Mouse (Mus musculus): ENCODE measurements around the gene Stx18. TPM values are rescaled to one million over a fixed set of nuclear protein-coding genes. Genes with fewer than 3 reads are reported as not detected.

The Stx18 gene
- polyA plus RNA-seq, 1 experiment from 2014 or later = 42.1 TPM

GRCm38 (mm10) chr5:38102945-38103344 is 64.4 kb downstream of the Stx18 start:
- Histone ChIP-seq H3K27me3 (no peaks in the 10 kb centered on the region), H3K9ac (replicated peaks) (no peak overlapping the region), H3K36me3 (peaks cover 25% of the 10 kb centered on the region), H3K4me3 (no peak overlapping the region), H3K4me2 (replicated peaks) (no peak overlapping the region), H3K4me1 (no peaks in the 10 kb centered on the region), H3K9me3 (no peaks in the 10 kb centered on the region), H3K27ac (replicated peaks) (no peak overlapping the region)
- ATAC-seq (ENCODE audit: low FRiP score, low read depth) = no peak
- 79% methylated on average over 2 of the region's 2 CpGs for WGBS

- 94% methylated on average over 14 of the region's 14 CpGs for WGBS
Measured at GRCm38 (mm10) chr5:38106080-38106697, 67.6 kb downstream of the Stx18 start.

DNA sequence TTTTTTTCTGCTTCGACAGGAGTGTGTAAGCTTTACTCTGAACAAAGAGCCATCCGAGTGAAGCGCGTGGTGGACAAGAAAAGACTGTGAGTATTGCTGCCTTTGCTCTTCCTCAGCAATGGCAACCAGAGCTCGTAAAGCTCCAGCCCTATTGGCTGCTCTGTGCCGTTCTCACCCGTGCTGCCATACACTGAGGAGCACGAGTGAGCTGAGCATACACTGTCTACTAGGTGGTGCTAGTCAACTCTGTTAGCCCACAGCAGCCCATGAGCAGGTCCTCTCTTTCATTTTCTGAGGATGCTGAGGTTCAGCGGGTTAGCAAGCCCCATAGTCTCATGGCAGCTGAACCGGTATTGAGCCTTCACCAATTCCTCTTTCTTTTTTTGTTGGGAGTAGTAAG is 68.3 kb downstream of the Stx18 start:
- Histone ChIP-seq H3K4me1 (no peaks in the 10 kb centered on the region), H3K27me3 (no peaks in the 10 kb centered on the region), H3K9me3 (no peaks in the 10 kb centered on the region), H3K4me3 (no peak overlapping the region), H3K4me2 (replicated peaks) (no peak overlapping the region), H3K27ac (replicated peaks) (no peak overlapping the region), H3K36me3 (peaks cover 35% of the 10 kb centered on the region), H3K9ac (replicated peaks) (no peak overlapping the region)
- 87% methylated on average over 10 of the region's 10 CpGs for WGBS
- ATAC-seq (ENCODE audit: low FRiP score, low read depth) = no peak

More at GRCm38 (mm10) chr5:38106080-38106697, 67.6 kb downstream of the Stx18 start:
- no peaks in the 10 kb centered on the region for H3K4me1 ChIP-seq
- no peaks in the 10 kb centered on the region for H3K9me3 ChIP-seq
- H3K27ac ChIP-seq (replicated peaks) = no peak overlapping the region
- no peak for ATAC-seq (ENCODE audit: low FRiP score, low read depth)
- no peaks in the 10 kb centered on the region for H3K27me3 ChIP-seq
- no peak overlapping the region for H3K9ac ChIP-seq (replicated peaks)
- H3K36me3 ChIP-seq = peaks cover 35% of the 10 kb centered on the region
- H3K4me2 ChIP-seq (replicated peaks) = no peak overlapping the region
- H3K4me3 ChIP-seq = no peak overlapping the region

GRCm38 (mm10) chr5:38114526-38114925 is 76.0 kb downstream of the Stx18 start:
- H3K9me3 ChIP-seq = no peaks in the 10 kb centered on the region
- H3K36me3 ChIP-seq = peaks cover 32% of the 10 kb centered on the region; the same call in 1 of the 2 replicates
- WGBS = 93% methylated on average over 2 of the region's 2 CpGs
- no peak overlapping the region for H3K4me2 ChIP-seq (replicated peaks)
- no peak overlapping the region for H3K27ac ChIP-seq (replicated peaks)
- no peak overlapping the region for H3K9ac ChIP-seq (replicated peaks)
- no peak for ATAC-seq (ENCODE audit: low FRiP score, low read depth)
- H3K4me3 ChIP-seq = no peak overlapping the region
- H3K27me3 ChIP-seq = no peaks in the 10 kb centered on the region
- H3K4me1 ChIP-seq = no peaks in the 10 kb centered on the region

- no peak overlapping the region for H3K4me3 ChIP-seq
- no peaks in the 10 kb centered on the region for H3K9me3 ChIP-seq
- H3K9ac ChIP-seq (replicated peaks) = no peak overlapping the region
- no peak overlapping the region for H3K27ac ChIP-seq (replicated peaks)
- H3K4me1 ChIP-seq = no peaks in the 10 kb centered on the region
- H3K4me2 ChIP-seq (replicated peaks) = no peak overlapping the region
- no peak for ATAC-seq (ENCODE audit: low FRiP score, low read depth)
- H3K36me3 ChIP-seq = peaks cover 21% of the 10 kb centered on the region; the same call in 1 of the 2 replicates
- H3K27me3 ChIP-seq = no peaks in the 10 kb centered on the region
- 81% methylated on average over 1 of the region's 1 CpGs for WGBS
Measured at GRCm38 (mm10) chr5:38117056-38117455, 78.5 kb downstream of the Stx18 start.

DNA sequence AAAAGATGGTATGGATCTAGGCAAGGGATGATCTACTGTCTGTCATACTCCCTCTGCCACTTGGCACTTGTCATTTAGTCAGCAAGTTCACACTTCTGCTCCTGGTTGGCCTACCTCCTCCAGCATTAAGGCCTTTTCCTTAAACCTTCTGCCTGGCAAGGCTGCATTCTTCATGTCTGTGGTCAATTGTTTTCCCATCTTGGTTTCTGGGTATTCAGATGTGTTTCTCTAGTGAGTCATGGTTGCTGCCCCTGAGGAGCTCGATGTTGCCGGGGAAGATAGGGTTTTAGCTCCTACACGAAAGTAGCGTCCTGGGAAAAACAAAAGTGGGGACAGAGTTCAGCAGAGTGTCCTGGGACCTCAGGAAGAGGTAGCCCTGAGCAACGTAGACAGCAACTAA is 80.7 kb downstream of the Stx18 start:
- Histone ChIP-seq H3K36me3 (peaks cover 21% of the 10 kb centered on the region; the same call in 1 of the 2 replicates), H3K4me1 (no peaks in the 10 kb centered on the region), H3K27ac (replicated peaks) (no peak overlapping the region), H3K9me3 (no peaks in the 10 kb centered on the region), H3K9ac (replicated peaks) (no peak overlapping the region), H3K27me3 (no peaks in the 10 kb centered on the region), H3K4me3 (no peak overlapping the region), H3K4me2 (replicated peaks) (no peak overlapping the region)
- 91% methylated on average over 5 of the region's 5 CpGs for WGBS
- ATAC-seq (ENCODE audit: low FRiP score, low read depth) = no peak

- H3K4me2 ChIP-seq (replicated peaks) = no peak overlapping the region
- no peak for ATAC-seq (ENCODE audit: low FRiP score, low read depth)
- H3K27ac ChIP-seq (replicated peaks) = no peak overlapping the region
- no peaks in the 10 kb centered on the region for H3K4me1 ChIP-seq
- WGBS = 88% methylated on average over 7 of the region's 7 CpGs
- H3K4me3 ChIP-seq = no peak overlapping the region
- peaks cover 14% of the 10 kb centered on the region; the same call in 1 of the 2 replicates for H3K36me3 ChIP-seq
- no peaks in the 10 kb centered on the region for H3K27me3 ChIP-seq
- no peak overlapping the region for H3K9ac ChIP-seq (replicated peaks)
- H3K9me3 ChIP-seq = no peaks in the 10 kb centered on the region
Measured at GRCm38 (mm10) chr5:38121699-38122098, 83.2 kb downstream of the Stx18 start.

DNA sequence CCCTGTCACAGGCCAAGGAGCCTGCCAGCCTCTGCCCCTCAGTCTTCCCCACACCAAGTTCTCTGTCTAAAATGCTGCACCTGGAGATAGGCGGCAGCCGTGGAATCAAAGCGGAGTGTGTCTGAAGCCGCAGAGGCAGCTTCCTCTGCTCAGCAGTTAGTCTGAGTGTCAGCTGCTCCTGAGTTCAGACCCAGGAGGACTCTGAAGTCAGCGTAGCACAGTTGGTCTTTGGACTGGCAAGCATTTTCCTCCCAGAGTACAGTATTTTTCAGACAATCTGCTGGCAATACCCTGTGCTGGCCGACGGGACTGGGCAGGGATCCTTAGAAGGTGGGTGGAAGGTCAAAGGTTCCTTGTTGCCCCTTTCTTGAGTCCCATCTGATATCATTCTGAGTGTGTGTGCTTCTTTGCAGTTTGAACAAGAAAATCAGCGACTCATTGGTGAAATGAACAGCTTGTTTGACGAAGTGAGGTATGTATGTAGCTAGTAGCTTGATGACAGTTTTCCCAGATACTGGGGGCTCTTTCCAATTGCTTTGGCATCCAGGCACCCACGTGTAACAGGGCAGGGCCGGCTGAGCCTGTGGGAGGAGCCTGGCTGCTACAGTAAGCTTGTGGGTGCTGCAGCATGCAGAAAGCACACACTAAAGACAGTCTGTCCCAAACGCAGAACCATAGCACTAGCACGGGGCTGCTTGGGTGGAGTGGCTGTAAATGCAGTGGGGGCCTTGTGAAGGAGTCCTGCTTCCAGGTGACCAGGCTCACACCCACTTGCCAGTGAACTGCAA is 88.2 kb downstream of the Stx18 start:
- H3K36me3 ChIP-seq = peaks cover 21% of the 10 kb centered on the region
- H3K27me3 ChIP-seq = no peaks in the 10 kb centered on the region
- H3K27ac ChIP-seq (replicated peaks) = no peak overlapping the region
- ATAC-seq (ENCODE audit: low FRiP score, low read depth) = no peak
- 91% methylated on average over 13 of the region's 13 CpGs for WGBS
- no peak overlapping the region for H3K4me3 ChIP-seq
- H3K9me3 ChIP-seq = no peaks in the 10 kb centered on the region
- no peak overlapping the region for H3K4me2 ChIP-seq (replicated peaks)
- no peaks in the 10 kb centered on the region for H3K4me1 ChIP-seq
- no peak overlapping the region for H3K9ac ChIP-seq (replicated peaks)

DNA sequence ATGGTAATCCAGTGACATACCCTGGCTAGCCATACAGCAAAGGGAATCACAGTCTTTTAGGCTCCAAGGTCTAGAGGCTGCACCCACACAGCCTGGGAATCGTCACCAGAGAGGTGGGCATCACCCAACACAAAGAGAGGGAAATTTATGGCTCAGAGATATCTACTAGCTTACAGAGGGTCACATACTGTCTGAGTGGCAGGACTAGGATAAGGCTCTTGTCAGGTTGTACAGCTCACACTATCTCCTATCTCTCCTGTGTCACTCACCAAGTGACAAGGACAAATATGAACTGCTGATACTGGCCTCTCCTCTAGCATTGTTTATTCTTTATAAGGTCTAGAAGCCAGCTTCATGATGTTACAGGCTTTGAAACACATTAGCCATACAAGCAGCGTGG is 90.8 kb downstream of the Stx18 start:
- no peak for ATAC-seq (ENCODE audit: low FRiP score, low read depth)

GRCm38 (mm10) chr5:38136247-38136646 is 97.7 kb downstream of the Stx18 start:
- H3K9me3 ChIP-seq = no peaks in the 10 kb centered on the region
- no peak overlapping the region for H3K9ac ChIP-seq (replicated peaks)
- no peak for ATAC-seq (ENCODE audit: low FRiP score, low read depth)
- H3K27ac ChIP-seq (replicated peaks) = no peak overlapping the region
- no peaks in the 10 kb centered on the region for H3K27me3 ChIP-seq
- no peak overlapping the region for H3K4me2 ChIP-seq (replicated peaks)
- H3K4me1 ChIP-seq = no peaks in the 10 kb centered on the region
- 94% methylated on average over 9 of the region's 9 CpGs for WGBS
- peaks cover 67% of the 10 kb centered on the region for H3K36me3 ChIP-seq
- H3K4me3 ChIP-seq = no peak overlapping the region

More for the DNA sequence above, 90.8 kb downstream of the Stx18 start:
- no peak overlapping the region for H3K4me3 ChIP-seq
- WGBS = 97% methylated on average over 2 of the region's 2 CpGs
- no peaks in the 10 kb centered on the region for H3K27me3 ChIP-seq
- no peaks in the 10 kb centered on the region for H3K4me1 ChIP-seq
- H3K27ac ChIP-seq (replicated peaks) = no peak overlapping the region
- no peaks in the 10 kb centered on the region for H3K9me3 ChIP-seq
- H3K9ac ChIP-seq (replicated peaks) = no peak overlapping the region
- peaks cover 21% of the 10 kb centered on the region for H3K36me3 ChIP-seq
- no peak overlapping the region for H3K4me2 ChIP-seq (replicated peaks)

DNA sequence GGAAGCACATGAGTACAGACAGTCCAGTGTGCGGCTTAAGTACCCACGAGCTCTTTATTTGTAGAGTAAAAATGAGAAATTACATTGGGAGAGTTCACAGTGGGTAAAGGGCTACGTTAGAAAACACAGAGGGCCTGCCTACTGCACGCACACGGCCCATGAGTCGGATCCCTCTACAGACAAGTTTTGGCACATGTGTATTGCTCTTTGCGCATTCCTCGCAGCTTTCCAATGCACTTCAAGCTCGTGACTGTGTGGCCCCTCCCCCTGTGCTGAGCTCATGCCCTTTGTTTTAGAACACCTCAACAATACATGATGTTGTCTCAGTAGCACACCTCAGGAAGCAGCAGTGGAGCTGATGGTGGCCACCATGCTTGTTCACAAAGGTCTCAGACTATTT is 98.6 kb downstream of the Stx18 start:
- H3K36me3 ChIP-seq = peaks cover 76% of the 10 kb centered on the region
- H3K4me1 ChIP-seq = no peaks in the 10 kb centered on the region
- no peak overlapping the region for H3K4me2 ChIP-seq (replicated peaks)
- H3K27me3 ChIP-seq = no peaks in the 10 kb centered on the region
- H3K27ac ChIP-seq (replicated peaks) = no peak overlapping the region
- no peak for ATAC-seq (ENCODE audit: low FRiP score, low read depth)
- no peaks in the 10 kb centered on the region for H3K9me3 ChIP-seq
- 88% methylated on average over 9 of the region's 9 CpGs for WGBS
- no peak overlapping the region for H3K4me3 ChIP-seq
- no peak overlapping the region for H3K9ac ChIP-seq (replicated peaks)

DNA sequence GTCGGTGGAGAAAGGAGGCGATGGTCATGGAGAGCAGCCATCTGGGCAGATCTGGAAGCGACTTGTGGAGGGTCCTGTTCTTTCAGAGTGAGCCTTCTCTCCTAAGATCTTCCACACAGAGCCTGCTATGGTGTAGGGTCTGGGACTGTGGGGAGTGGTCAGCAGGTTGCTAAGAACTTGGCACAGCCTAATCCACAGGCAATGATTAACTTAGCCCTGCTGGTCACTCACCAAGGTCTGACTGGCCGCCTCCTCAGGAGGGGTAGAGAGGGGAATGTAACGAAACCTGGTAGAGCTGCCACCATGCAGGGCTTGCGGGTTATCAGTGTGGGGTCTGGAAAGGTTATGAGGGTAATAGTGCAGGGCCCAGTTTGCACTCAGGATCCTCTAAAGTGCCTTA is 102.4 kb downstream of the Stx18 start:
- 92% methylated on average over 6 of the region's 6 CpGs for WGBS
- Histone ChIP-seq H3K4me1 (no peaks in the 10 kb centered on the region), H3K9me3 (no peaks in the 10 kb centered on the region), H3K36me3 (peaks cover 96% of the 10 kb centered on the region), H3K4me2 (replicated peaks) (no peak overlapping the region), H3K27ac (replicated peaks) (no peak overlapping the region), H3K4me3 (no peak overlapping the region), H3K9ac (replicated peaks) (no peak overlapping the region), H3K27me3 (no peaks in the 10 kb centered on the region)
- ATAC-seq (ENCODE audit: low FRiP score, low read depth) = no peak

Measured in midbrain, embryonic 12.5 days (tissue).